Mouse (Mus musculus) liver, postnatal 0 days (tissue): ENCODE measurements at regions not wholly inside any gene's neighbourhood (a gene's known extent, or its start where the extent isn't known, plus 50 kb on each side); places are given as distances from the start of the nearest gene placed in this dataset.

Experiments
- ATAC-seq: fragments of 200-750 bp; cut with Nextera tagmentation; 2 replicates; pipeline ENCODE4 v1.8.0; 2017; ENCODE audit warnings: mild to moderate bottlenecking, moderate library complexity
- DNase-seq: peaks from one replicate; pipeline ENCODE4 v3.0.0-alpha.2; 2016
- H3K27ac ChIP-seq: fragments of 300-500 bp; sonication (generic); 2 replicates; pipeline ENCODE4 v1.5.1; 2014; ENCODE audit warnings: antibody characterized with exemption, moderate library complexity, mild to moderate bottlenecking, low read depth
- H3K27me3 ChIP-seq: fragments of 300-500 bp; sonication (generic); 2 replicates; pipeline ENCODE4 v1.6.1; 2014; ENCODE audit warnings: low read length, control low read depth, mixed read lengths; ENCODE audit not compliant: insufficient read depth
- H3K36me3 ChIP-seq: fragments of 300-500 bp; sonication (generic); replicated peaks from 2 replicates; pipeline ENCODE4 v1.6.1; 2014; ENCODE audit warnings: mild to moderate bottlenecking, control low read depth, low read length, moderate library complexity, mixed read lengths; ENCODE audit not compliant: insufficient read depth
- H3K4me1 ChIP-seq: fragments of 300-500 bp; sonication (generic); 2 replicates; pipeline ENCODE4 v1.6.1; 2014; ENCODE audit warnings: antibody characterized with exemption, mild to moderate bottlenecking, control low read depth; ENCODE audit not compliant: insufficient read depth
- H3K4me2 ChIP-seq: fragments of 300-500 bp; sonication (generic); 2 replicates; pipeline ENCODE4 v1.6.1; 2014; ENCODE audit warnings: low read depth, mild to moderate bottlenecking, low read length, moderate library complexity, mixed read lengths
- H3K4me3 ChIP-seq: fragments of 300-500 bp; sonication (generic); 2 replicates; pipeline ENCODE4 v1.5.1; 2014; ENCODE audit warnings: low read depth, low read length
- H3K9ac ChIP-seq: fragments of 300-500 bp; sonication (generic); replicated peaks from 2 replicates; pipeline ENCODE4 v1.6.1; 2014; ENCODE audit warnings: mild to moderate bottlenecking, moderate library complexity
- H3K9me3 ChIP-seq: fragments of 300-500 bp; sonication (generic); 2 replicates; pipeline ENCODE4 v1.6.1; 2016; ENCODE audit warnings: mild to moderate bottlenecking, control low read depth, low read length, mixed read lengths
- CTCF ChIP-seq: sonication (generic); IDR thresholded peaks from 2 replicates; pipeline ENCODE4 v1.5.1; 2016; ENCODE audit warnings: antibody characterized with exemption, low read depth
- EP300 ChIP-seq: IDR thresholded peaks from 2 replicates; pipeline ENCODE4 v1.6.1; 2016; ENCODE audit warnings: antibody characterized with exemption, low read depth, mild to moderate bottlenecking
- WGBS: fragments of 180-500 bp; shearing (Covaris S2); extraction: QIAGEN DNeasy Blood & Tissue Kit; methylation state at CpG from one replicate; pipeline ENCODE4 v1.1.7; 2014; ENCODE audit not compliant: insufficient replicate concordance; 5-methylcytosine and 5-hydroxymethylcytosine counted together

DNA sequence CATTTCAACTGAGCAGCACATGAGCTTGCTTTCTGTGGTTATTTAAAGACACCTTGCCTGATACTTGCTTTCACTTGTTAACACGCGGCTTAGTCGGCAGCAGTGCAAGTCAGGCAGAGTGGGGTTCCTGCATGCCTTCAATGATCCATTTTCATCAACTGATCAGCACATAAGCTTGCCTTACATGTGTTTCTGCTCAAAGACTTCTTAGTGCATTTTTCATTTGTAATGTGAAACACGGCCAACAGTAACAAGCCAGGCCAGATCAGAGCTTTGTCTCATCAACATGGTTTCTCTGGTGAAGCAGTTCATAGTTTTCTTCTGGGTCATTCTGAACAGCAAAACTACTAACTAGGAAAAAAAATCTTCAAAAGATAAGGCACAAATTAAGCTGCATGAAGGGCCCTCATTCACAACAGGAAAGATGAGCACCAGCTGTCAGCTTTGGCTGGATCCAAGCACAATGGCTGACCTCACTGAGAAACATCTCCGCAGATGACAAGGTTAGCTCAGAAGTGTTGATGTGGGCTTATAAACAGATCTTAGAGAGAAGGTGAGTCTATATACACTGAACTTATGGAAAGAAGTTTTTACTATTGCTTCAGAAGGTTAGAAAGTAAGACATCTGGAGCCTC lies 100.2 kb upstream of the Dock1 start:
- Histone ChIP-seq H3K4me3 (no peak overlapping the region), H3K27me3 (no peaks in the 10 kb centered on the region), H3K27ac (no peak overlapping the region), H3K9me3 (no peaks in the 10 kb centered on the region), H3K4me1 (no peaks in the 10 kb centered on the region), H3K4me2 (no peak overlapping the region), H3K36me3 (no peaks in the 10 kb centered on the region), H3K9ac (no peak overlapping the region)
- ATAC-seq (no peak), DNase-seq (no peak)
- no peak for TF ChIP-seq EP300
- no peak for TF ChIP-seq CTCF
- 79% methylated on average over 5 of the region's 5 CpGs for WGBS

GRCm38 (mm10) chr7:134581746-134582145 lies 88.7 kb upstream of the Dock1 start:
- DNase-seq, result no peak

GRCm38 (mm10) chr7:134585478-134585877 lies 85.0 kb upstream of the Dock1 start:
- no peak overlapping the region for H3K4me2 ChIP-seq
- no peak overlapping the region for H3K9ac ChIP-seq
- 73% methylated on average over 5 of the region's 5 CpGs for WGBS
- DNase-seq (no peak), ATAC-seq (no peak)
- no peaks in the 10 kb centered on the region for H3K27me3 ChIP-seq
- no peak overlapping the region for H3K4me3 ChIP-seq
- no peaks in the 10 kb centered on the region for H3K36me3 ChIP-seq
- H3K27ac ChIP-seq, result no peak overlapping the region
- TF ChIP-seq EP300, result no peak
- no peak for TF ChIP-seq CTCF
- H3K9me3 ChIP-seq, result no peaks in the 10 kb centered on the region
- no peaks in the 10 kb centered on the region for H3K4me1 ChIP-seq

More at GRCm38 (mm10) chr7:134581746-134582145, 88.7 kb upstream of the Dock1 start:
- no peak overlapping the region for H3K27ac ChIP-seq
- no peak overlapping the region for H3K4me2 ChIP-seq
- no peak for ATAC-seq
- no peaks in the 10 kb centered on the region for H3K27me3 ChIP-seq
- H3K4me1 ChIP-seq, result no peaks in the 10 kb centered on the region
- no peak overlapping the region for H3K9ac ChIP-seq
- H3K36me3 ChIP-seq, result no peaks in the 10 kb centered on the region
- TF ChIP-seq EP300, result no peak
- TF ChIP-seq CTCF, result no peak
- H3K9me3 ChIP-seq, result no peaks in the 10 kb centered on the region
- H3K4me3 ChIP-seq, result no peak overlapping the region

- no peaks in the 10 kb centered on the region for H3K36me3 ChIP-seq
- H3K4me1 ChIP-seq, result no peaks in the 10 kb centered on the region
- no peaks in the 10 kb centered on the region for H3K9me3 ChIP-seq
- WGBS, result 77% methylated on average over 6 of the region's 6 CpGs
- H3K27ac ChIP-seq, result no peak overlapping the region
- ATAC-seq, result no peak
- H3K9ac ChIP-seq, result no peak overlapping the region
- H3K27me3 ChIP-seq, result no peaks in the 10 kb centered on the region
- no peak for DNase-seq
- TF ChIP-seq EP300 (no peak), CTCF (no peak)
- H3K4me3 ChIP-seq, result no peak overlapping the region
- no peak overlapping the region for H3K4me2 ChIP-seq
Observed at GRCm38 (mm10) chr7:134586990-134587389, 83.5 kb upstream of the Dock1 start.

DNA sequence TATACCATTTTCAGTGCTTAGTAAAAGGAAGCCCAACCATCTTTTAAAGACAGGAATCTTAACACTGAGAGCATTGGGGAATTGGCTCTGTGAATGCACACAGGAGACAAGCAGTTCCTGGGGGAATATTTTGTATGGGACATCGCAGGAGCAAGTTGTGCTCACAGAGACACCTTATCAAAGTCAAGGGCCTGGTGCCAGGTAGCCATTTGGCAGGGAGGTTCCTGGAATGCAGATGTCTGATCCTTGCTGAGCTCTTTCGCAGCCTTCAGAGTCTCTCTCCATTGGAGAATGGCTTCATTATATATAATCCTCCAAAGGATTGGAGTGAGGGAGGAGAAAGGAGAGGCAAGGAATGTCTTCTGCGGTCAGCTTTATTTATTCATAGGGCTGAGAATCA lies 62.6 kb upstream of the Dock1 start:
- Histone ChIP-seq H3K27me3 (no peaks in the 10 kb centered on the region), H3K27ac (no peak overlapping the region), H3K4me1 (no peaks in the 10 kb centered on the region), H3K9ac (no peak overlapping the region), H3K4me3 (no peak overlapping the region), H3K36me3 (no peaks in the 10 kb centered on the region), H3K4me2 (no peak overlapping the region), H3K9me3 (no peaks in the 10 kb centered on the region)
- no peak for DNase-seq
- no peak for ATAC-seq
- WGBS, result 67% methylated on average over 3 of the region's 3 CpGs
- TF ChIP-seq EP300 (no peak), CTCF (no peak)

DNA sequence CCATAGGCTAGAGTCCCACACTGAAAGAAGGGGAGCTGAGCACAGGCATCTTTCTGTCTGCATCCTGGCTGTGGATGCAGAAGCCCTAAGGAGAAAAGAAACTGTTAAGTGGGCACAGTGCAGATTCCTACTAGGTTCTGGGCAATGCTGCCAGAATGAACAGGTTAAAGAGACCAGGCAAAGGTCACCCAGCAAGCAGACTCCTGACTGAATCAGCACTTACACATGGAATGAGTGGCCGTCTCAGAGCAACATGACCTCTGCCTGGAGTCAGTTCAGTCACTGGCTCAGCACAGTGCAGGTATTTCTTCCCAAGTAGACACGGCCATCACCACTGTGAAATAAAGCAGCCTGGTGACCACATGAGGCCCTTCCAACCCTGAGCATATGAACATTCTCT lies 60.3 kb upstream of the Dock1 start:
- Histone ChIP-seq H3K27ac (no peak overlapping the region), H3K4me3 (no peak overlapping the region), H3K36me3 (no peaks in the 10 kb centered on the region), H3K4me2 (no peak overlapping the region), H3K9me3 (no peaks in the 10 kb centered on the region), H3K9ac (no peak overlapping the region), H3K4me1 (no peaks in the 10 kb centered on the region), H3K27me3 (no peaks in the 10 kb centered on the region)
- ATAC-seq (no peak), DNase-seq (no peak)
- no peak for TF ChIP-seq EP300
- TF ChIP-seq CTCF, result no peak
- WGBS, result 62% methylated on average over 2 of the region's 2 CpGs

DNA sequence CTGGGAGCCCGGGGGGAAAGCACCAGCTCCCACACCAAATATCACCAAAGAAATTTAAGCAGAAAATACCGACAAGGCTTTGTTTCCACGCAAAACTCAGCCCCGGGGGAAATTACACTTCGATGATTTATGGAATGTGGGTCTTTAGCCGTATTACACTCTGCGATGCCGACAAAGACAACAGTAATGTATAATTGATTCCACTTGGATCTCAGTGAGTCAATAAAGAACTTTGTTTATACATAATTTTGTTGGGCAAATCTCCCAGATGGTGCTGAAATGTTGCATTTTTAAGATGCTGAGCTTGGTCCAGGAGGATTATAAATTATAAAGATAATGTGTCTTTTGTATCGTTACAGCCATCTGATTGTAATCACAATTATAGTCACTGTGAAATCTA lies 59.1 kb upstream of the Dock1 start:
- no peaks in the 10 kb centered on the region for H3K36me3 ChIP-seq
- H3K27me3 ChIP-seq, result no peaks in the 10 kb centered on the region
- H3K9ac ChIP-seq, result no peak overlapping the region
- TF ChIP-seq EP300, result no peak
- no peak for TF ChIP-seq CTCF
- no peak overlapping the region for H3K4me2 ChIP-seq
- no peaks in the 10 kb centered on the region for H3K9me3 ChIP-seq
- WGBS, result 82% methylated on average over 9 of the region's 9 CpGs
- no peak overlapping the region for H3K4me3 ChIP-seq
- no peak overlapping the region for H3K27ac ChIP-seq
- DNase-seq (no peak), ATAC-seq (no peak)
- H3K4me1 ChIP-seq, result no peaks in the 10 kb centered on the region
